Mouse (Mus musculus) intestine, embryonic 15.5 days (tissue): ENCODE data around the gene Mgrn1. TPM values are rescaled to one million over a fixed set of nuclear protein-coding genes. Genes with fewer than 3 reads are reported as not detected.

Source experiments
- ATAC-seq: fragments of 200-750 bp; cut with Nextera tagmentation; 2 replicates; pipeline ENCODE4 v1.8.0; 2017; ENCODE audit warnings: moderate TSS enrichment, moderate library complexity
- H3K27ac ChIP-seq: fragments of 300-500 bp; sonication (generic); 2 replicates; pipeline ENCODE4 v1.5.1; 2015; ENCODE audit warnings: mild to moderate bottlenecking, inconsistent platforms
- H3K27me3 ChIP-seq: fragments of 300-500 bp; sonication (generic); replicated peaks from 2 replicates; pipeline ENCODE4 v1.6.1; 2015; ENCODE audit warnings: inconsistent platforms
- H3K36me3 ChIP-seq: fragments of 300-500 bp; sonication (generic); 2 replicates; pipeline ENCODE4 v1.6.1; 2015; ENCODE audit warnings: inconsistent platforms
- H3K4me1 ChIP-seq: fragments of 300-500 bp; sonication (generic); replicated peaks from 2 replicates; pipeline ENCODE4 v1.6.1; 2015; ENCODE audit warnings: inconsistent platforms
- H3K4me2 ChIP-seq: fragments of 300-500 bp; sonication (generic); replicated peaks from 2 replicates; pipeline ENCODE4 v1.6.1; 2015; ENCODE audit warnings: mild to moderate bottlenecking, inconsistent platforms
- H3K4me3 ChIP-seq: fragments of 300-500 bp; sonication (generic); replicated peaks from 2 replicates; pipeline ENCODE4 v1.5.1; 2015; ENCODE audit warnings: inconsistent platforms
- H3K9ac ChIP-seq: fragments of 300-500 bp; sonication (generic); 2 replicates; pipeline ENCODE4 v1.6.1; 2015; ENCODE audit warnings: inconsistent platforms
- H3K9me3 ChIP-seq: fragments of 300-500 bp; sonication (generic); 2 replicates; pipeline ENCODE4 v1.6.1; 2016; ENCODE audit warnings: inconsistent platforms
- WGBS: fragments of 180-500 bp; shearing (Covaris S2); methylation state at CpG from one replicate; pipeline ENCODE4 v1.1.7; 2015; 5-methylcytosine and 5-hydroxymethylcytosine counted together
- polyA plus RNA-seq: library from polyadenylated mRNA; unstranded; fragments of >200 nt; fragmentation: Nextera tagmentation; extraction: Ambion mirVana; gene quantifications from 2 replicates; pipeline ENCODE4 v1.2.1, GENCODE M21; 2015

The Mgrn1 gene
- polyA plus RNA-seq, 1 experiment from 2014 or later, result 71.2 TPM

DNA sequence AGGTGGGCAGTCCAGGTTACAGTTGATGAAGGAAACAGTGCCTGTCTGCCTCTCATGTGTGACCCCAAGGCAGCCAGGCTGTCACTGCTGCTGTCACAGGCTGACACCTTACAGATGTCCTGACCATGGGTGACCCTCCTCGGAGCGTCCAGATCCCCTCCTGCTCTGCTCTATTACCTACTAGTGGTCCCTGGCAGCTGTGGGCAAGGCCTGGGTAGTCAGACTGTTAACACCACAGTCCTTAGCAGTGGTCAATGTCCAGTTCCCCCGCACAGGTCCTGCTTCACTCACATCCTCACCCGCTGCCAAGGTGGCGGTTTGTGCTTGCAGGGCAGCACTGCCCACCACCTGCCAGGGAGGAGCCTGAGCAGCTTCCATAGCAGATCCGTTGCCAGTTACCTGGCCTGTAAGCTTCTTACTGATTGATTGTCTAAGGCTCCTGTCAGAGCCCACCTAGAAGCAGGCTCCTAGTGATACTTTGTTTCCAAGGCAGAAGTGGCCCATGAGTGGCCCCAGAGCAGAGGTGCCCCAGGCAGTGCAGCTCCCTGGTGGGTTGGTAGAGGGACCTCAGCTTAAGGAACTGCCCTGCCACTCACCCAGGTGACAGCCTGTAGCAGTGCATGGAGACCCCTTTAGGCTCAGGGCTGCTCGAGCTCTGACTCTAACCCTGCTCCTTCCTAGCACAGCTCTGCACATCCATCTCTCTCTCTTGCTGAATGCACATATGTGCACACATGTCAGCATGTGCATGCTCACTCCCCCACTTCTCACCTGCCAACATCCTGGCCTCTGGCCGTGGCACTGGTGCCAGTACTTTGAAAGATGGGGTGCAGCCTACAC lies 51.5 kb downstream of the Mgrn1 start:
- Histone ChIP-seq H3K36me3 (peaks cover 42% of the 10 kb centered on the region), H3K4me2 (no peak overlapping the region), H3K4me3 (no peak overlapping the region), H3K4me1 (peaks cover 13% of the 10 kb centered on the region), H3K27me3 (no peaks in the 10 kb centered on the region), H3K27ac (no peak overlapping the region), H3K9me3 (no peaks in the 10 kb centered on the region), H3K9ac (no peak overlapping the region)
- WGBS, result 91% methylated on average over 8 of the region's 8 CpGs
- ATAC-seq, result no peak

- peak within 1 kb of the TSS; percentile 89 for H3K4me2 ChIP-seq
- peak within 1 kb of the TSS; percentile 86 for H3K27ac ChIP-seq
- H3K27me3 ChIP-seq, result no peaks in the 10 kb centered on the region
- peak within 1 kb of the TSS; percentile 90 for H3K4me3 ChIP-seq
- ATAC-seq, result no peak
- peaks cover 10% of the 10 kb centered on the region for H3K4me1 ChIP-seq
- H3K9me3 ChIP-seq, result no peaks in the 10 kb centered on the region
- H3K36me3 ChIP-seq, result peaks cover 46% of the 10 kb centered on the region
- peak within 1 kb of the TSS; percentile 88 for H3K9ac ChIP-seq
- 2% methylated on average over 2 of the region's 2 CpGs for WGBS
Observed at GRCm38 (mm10) chr16:4938461-4938860, 52.4 kb downstream of the Mgrn1 start, which contains the start of gene Nudt16l1. Gene Nudt16l1, plus strand, starts transcription at chr16:4938761.

DNA sequence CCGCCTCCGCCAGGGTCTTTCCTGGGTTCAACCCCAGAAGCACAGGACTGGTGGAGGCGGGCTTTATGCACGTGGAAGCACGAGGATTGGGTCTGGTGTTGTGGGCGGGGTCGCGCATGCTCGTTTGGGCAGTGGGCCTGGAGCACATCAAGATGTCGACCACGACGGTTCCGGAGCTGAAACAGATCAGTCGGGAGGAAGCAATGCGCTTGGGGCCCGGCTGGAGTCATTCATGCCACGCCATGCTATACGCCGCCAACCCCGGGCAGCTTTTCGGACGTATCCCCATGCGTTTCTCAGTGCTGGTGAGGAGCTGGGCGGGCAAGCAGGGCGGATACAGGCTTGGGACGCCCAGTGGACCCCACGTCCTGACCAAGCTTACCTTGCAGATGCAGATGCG lies 52.9 kb downstream of the Mgrn1 start:
- H3K27ac ChIP-seq, result peak overlapping the region; percentile 86
- peak overlapping the region; percentile 90 for H3K4me3 ChIP-seq
- under 1% methylated on average over 28 of the region's 28 CpGs for WGBS
- peaks cover 46% of the 10 kb centered on the region for H3K36me3 ChIP-seq
- H3K4me2 ChIP-seq, result peak overlapping the region; percentile 89
- no peaks in the 10 kb centered on the region for H3K9me3 ChIP-seq
- peaks cover 10% of the 10 kb centered on the region for H3K4me1 ChIP-seq
- H3K27me3 ChIP-seq, result no peaks in the 10 kb centered on the region
- ATAC-seq, result peak; percentile 97
- peak overlapping the region; percentile 88 for H3K9ac ChIP-seq

GRCm38 (mm10) chr16:4939412-4939811 lies 53.4 kb downstream of the Mgrn1 start:
- Histone ChIP-seq H3K4me1 (peaks cover 10% of the 10 kb centered on the region), H3K36me3 (peaks cover 42% of the 10 kb centered on the region), H3K9me3 (no peaks in the 10 kb centered on the region), H3K4me3 (peak overlapping the region; percentile 90), H3K4me2 (peak overlapping the region; percentile 89), H3K9ac (peak overlapping the region; percentile 88), H3K27me3 (no peaks in the 10 kb centered on the region), H3K27ac (peak overlapping the region; percentile 86)
- 2% methylated on average over 16 of the region's 16 CpGs for WGBS
- peak; percentile 73 for ATAC-seq

DNA sequence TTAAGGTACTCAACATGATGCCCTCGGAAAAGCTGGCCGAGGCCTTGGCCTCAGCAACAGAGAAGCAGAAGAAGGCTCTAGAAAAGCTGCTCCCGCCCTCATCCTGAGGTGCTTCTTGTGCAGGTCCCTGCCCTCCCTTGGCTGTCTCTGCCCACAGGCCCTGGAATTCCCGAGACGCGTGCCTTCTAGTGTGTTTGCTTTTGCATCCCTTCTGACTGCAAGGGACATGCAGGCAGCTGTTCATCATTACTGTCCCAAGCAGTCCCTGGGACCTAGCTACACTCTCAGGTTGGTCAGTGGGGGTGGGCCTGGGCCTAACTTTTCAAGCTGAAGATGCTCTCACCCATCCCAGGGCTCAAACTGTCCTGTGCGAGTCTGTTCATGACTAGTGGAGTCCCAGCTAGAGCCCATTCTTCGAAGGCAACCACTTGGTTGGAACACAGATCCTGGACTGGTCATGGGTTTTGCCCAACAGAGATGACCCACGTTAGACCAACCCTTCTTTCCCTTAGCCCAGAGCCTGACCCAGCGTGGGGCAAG lies 54.3 kb downstream of the Mgrn1 start:
- H3K36me3 ChIP-seq, result peaks cover 41% of the 10 kb centered on the region
- no peaks in the 10 kb centered on the region for H3K9me3 ChIP-seq
- no peak overlapping the region for H3K9ac ChIP-seq
- no peak overlapping the region for H3K4me3 ChIP-seq
- no peak for ATAC-seq
- H3K27ac ChIP-seq, result no peak overlapping the region
- no peaks in the 10 kb centered on the region for H3K27me3 ChIP-seq
- H3K4me1 ChIP-seq, result peaks cover 10% of the 10 kb centered on the region
- H3K4me2 ChIP-seq, result peak overlapping the region; percentile 89
- 87% methylated on average over 10 of the region's 10 CpGs for WGBS

DNA sequence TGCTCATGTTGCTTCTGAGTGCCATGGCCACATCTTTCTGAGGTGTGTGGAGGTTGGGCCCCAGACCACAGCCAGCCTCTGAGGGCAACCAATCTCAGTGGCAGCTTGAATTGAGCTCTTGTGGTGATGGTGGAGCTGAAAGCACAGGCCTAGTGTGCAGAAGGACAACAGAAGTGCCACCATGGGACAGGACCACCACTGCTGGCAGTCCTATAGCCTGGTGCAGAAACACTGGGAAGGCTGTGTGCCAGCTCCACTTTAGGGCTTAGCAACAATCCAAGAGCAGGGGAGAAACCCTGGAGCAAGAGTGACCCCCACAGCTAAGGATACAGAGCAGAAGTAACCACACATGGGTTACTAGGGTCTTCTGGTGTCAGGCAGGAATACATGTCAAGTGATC lies 55.0 kb downstream of the Mgrn1 start:
- Histone ChIP-seq H3K4me1 (peaks cover 10% of the 10 kb centered on the region), H3K36me3 (peaks cover 37% of the 10 kb centered on the region), H3K9ac (no peak overlapping the region), H3K4me2 (no peak overlapping the region), H3K27me3 (no peaks in the 10 kb centered on the region), H3K9me3 (no peaks in the 10 kb centered on the region), H3K27ac (no peak overlapping the region), H3K4me3 (no peak overlapping the region)
- no peak for ATAC-seq

- Histone ChIP-seq H3K36me3 (peaks cover 34% of the 10 kb centered on the region), H3K27me3 (no peaks in the 10 kb centered on the region), H3K4me3 (no peak overlapping the region), H3K27ac (no peak overlapping the region), H3K4me2 (no peak overlapping the region), H3K4me1 (peaks cover 10% of the 10 kb centered on the region), H3K9me3 (no peaks in the 10 kb centered on the region), H3K9ac (no peak overlapping the region)
- no peak for ATAC-seq
- WGBS, result 92% methylated on average over 8 of the region's 8 CpGs
Observed at GRCm38 (mm10) chr16:4942868-4943267, 56.8 kb downstream of the Mgrn1 start.

GRCm38 (mm10) chr16:4943431-4943830 lies 57.4 kb downstream of the Mgrn1 start:
- H3K9me3 ChIP-seq, result no peaks in the 10 kb centered on the region
- peaks cover 39% of the 10 kb centered on the region for H3K36me3 ChIP-seq
- 95% methylated on average over 3 of the region's 3 CpGs for WGBS
- no peak for ATAC-seq
- no peak overlapping the region for H3K4me3 ChIP-seq
- H3K27me3 ChIP-seq, result no peaks in the 10 kb centered on the region
- peaks cover 10% of the 10 kb centered on the region for H3K4me1 ChIP-seq
- H3K9ac ChIP-seq, result no peak overlapping the region
- no peak overlapping the region for H3K4me2 ChIP-seq
- no peak overlapping the region for H3K27ac ChIP-seq

DNA sequence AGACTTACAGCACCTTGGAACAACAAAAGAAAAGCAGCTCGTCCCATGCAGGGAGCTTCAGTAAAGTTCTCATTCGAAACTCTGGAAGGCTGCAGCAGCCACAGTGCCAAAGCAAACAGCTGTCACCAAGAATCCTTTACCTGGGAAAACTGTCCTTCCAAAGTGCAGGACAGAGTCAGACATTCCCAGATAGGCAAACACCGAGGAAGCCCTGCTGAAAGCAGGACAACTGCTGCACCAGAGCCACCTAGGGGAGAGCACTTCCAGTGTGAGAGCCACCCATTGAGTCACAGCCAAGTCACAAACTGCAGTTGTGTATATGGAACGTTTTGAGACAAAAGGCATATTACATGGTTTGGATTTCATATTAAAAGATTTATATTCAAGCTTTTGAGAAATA lies 59.4 kb downstream of the Mgrn1 start:
- Histone ChIP-seq H3K36me3 (peaks cover 44% of the 10 kb centered on the region), H3K27me3 (no peaks in the 10 kb centered on the region), H3K9me3 (no peaks in the 10 kb centered on the region), H3K9ac (no peak overlapping the region), H3K27ac (no peak overlapping the region), H3K4me1 (0 out of 2 replicates have a peak, but pooled peaks cover under 1% of the 10 kb centered on the region), H3K4me2 (no peak overlapping the region), H3K4me3 (no peak overlapping the region)
- WGBS, result 82% methylated on average over 4 of the region's 4 CpGs
- no peak for ATAC-seq

GRCm38 (mm10) chr16:4946155-4946554 lies 60.1 kb downstream of the Mgrn1 start:
- Histone ChIP-seq H3K9ac (no peak overlapping the region), H3K4me1 (no peaks in the 10 kb centered on the region), H3K27me3 (no peaks in the 10 kb centered on the region), H3K27ac (no peak overlapping the region), H3K9me3 (no peaks in the 10 kb centered on the region), H3K36me3 (peaks cover 49% of the 10 kb centered on the region), H3K4me2 (no peak overlapping the region), H3K4me3 (no peak overlapping the region)
- 91% methylated on average over 3 of the region's 3 CpGs for WGBS
- ATAC-seq, result no peak

- no peak for ATAC-seq
- no peaks in the 10 kb centered on the region for H3K27me3 ChIP-seq
- no peak overlapping the region for H3K4me2 ChIP-seq
- H3K4me3 ChIP-seq, result no peak overlapping the region
- no peak overlapping the region for H3K27ac ChIP-seq
- WGBS, result 90% methylated on average over 4 of the region's 4 CpGs
- peaks cover 38% of the 10 kb centered on the region for H3K36me3 ChIP-seq
- H3K4me1 ChIP-seq, result no peaks in the 10 kb centered on the region
- H3K9ac ChIP-seq, result no peak overlapping the region
- no peaks in the 10 kb centered on the region for H3K9me3 ChIP-seq
Observed at GRCm38 (mm10) chr16:4947378-4947777, 61.3 kb downstream of the Mgrn1 start.

DNA sequence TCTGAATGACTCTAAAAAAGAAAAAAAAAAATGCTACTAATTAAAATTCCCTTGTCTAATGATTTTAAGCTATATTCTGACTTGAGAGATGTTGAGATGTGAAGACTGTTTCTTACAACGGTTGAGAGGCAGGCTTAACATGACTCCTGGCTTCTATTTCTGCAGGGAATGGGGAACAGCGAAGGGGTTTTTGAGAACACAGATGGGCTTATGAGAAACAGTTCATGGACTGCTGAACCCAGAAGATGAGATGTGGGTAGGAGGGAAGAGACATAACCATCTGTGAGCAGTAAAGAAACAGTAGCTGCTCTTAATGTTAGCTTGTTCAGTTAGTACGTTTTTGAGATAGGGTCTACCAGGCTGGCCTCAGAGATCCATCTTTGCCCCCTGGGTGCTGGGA lies 70.6 kb downstream of the Mgrn1 start:
- Histone ChIP-seq H3K4me2 (no peak overlapping the region), H3K36me3 (peaks cover 33% of the 10 kb centered on the region), H3K27me3 (no peaks in the 10 kb centered on the region), H3K4me1 (no peaks in the 10 kb centered on the region), H3K9me3 (no peaks in the 10 kb centered on the region), H3K27ac (no peak overlapping the region), H3K4me3 (no peak overlapping the region), H3K9ac (no peak overlapping the region)
- 90% methylated on average over 3 of the region's 3 CpGs for WGBS
- ATAC-seq, result no peak

- WGBS, result 94% methylated on average over 3 of the region's 3 CpGs
- H3K9me3 ChIP-seq, result no peaks in the 10 kb centered on the region
- H3K4me1 ChIP-seq, result no peaks in the 10 kb centered on the region
- no peak overlapping the region for H3K4me3 ChIP-seq
- H3K4me2 ChIP-seq, result no peak overlapping the region
- peaks cover 32% of the 10 kb centered on the region for H3K36me3 ChIP-seq
- H3K27ac ChIP-seq, result no peak overlapping the region
- no peak overlapping the region for H3K9ac ChIP-seq
- no peaks in the 10 kb centered on the region for H3K27me3 ChIP-seq
- no peak for ATAC-seq
Observed at GRCm38 (mm10) chr16:4957446-4957845, 71.4 kb downstream of the Mgrn1 start.
